Mouse (Mus musculus): ENCODE data around the gene Slc50a1.

- TF ChIP-seq CTCF (IDR thresholded peaks at IDR 0.05; ENCODE audit: low read depth) (no peak), EP300 (IDR thresholded peaks at IDR 0.05; ENCODE audit: low read depth) (no peak)
Observed at GRCm38 (mm10) chr3:89284261-89284660, 13.9 kb upstream of the Slc50a1 start.

Measured in heart, postnatal 0 days (tissue).